Mouse (Mus musculus) C2C12 (cell line): ENCODE results near the gene Atxn1. TPM values are rescaled to one million over a fixed set of nuclear protein-coding genes. Genes with fewer than 3 reads are reported as not detected.
A peak's percentile ranks its signal among the peaks of the same experiment; 100 is the strongest.

Experiments used
- H3K27me3 ChIP-seq: one replicate; pipeline ENCODE4 v1.6.1; 2011; ENCODE audit not compliant: control insufficient read depth, insufficient read depth, insufficient read length
- H3K36me3 ChIP-seq: one replicate; pipeline ENCODE4 v1.6.1; 2011; ENCODE audit not compliant: control insufficient read depth, insufficient read depth
- H3K4me3 ChIP-seq: one replicate; pipeline ENCODE4 v1.5.1; 2011; ENCODE audit warnings: mild to moderate bottlenecking, control low read depth; ENCODE audit not compliant: poor library complexity, insufficient read depth, severe bottlenecking
- H3K79me2 ChIP-seq: one replicate; pipeline ENCODE4 v1.6.1; 2011; ENCODE audit not compliant: control insufficient read depth, insufficient read depth
- H3K79me3 ChIP-seq: one replicate; pipeline ENCODE4 v1.6.1; 2011; ENCODE audit warnings: low read depth, control low read depth
- H3ac ChIP-seq: one replicate; pipeline ENCODE3; 2011; ENCODE audit warnings: low read depth; ENCODE audit not compliant: control insufficient read depth, insufficient read length
- CEBPB ChIP-seq: IDR thresholded peaks from one replicate; pipeline ENCODE4 v1.6.1; 2011; ENCODE audit warnings: low read depth, mild to moderate bottlenecking, control low read depth, moderate library complexity
- CTCF ChIP-seq: IDR thresholded peaks from one replicate; pipeline ENCODE4 v1.5.1; 2011; ENCODE audit not compliant: control insufficient read depth, insufficient read depth, insufficient read length
- FOSL1 ChIP-seq: IDR thresholded peaks from one replicate; pipeline ENCODE4 v1.8.0; 2011; ENCODE audit warnings: mild to moderate bottlenecking, low read length; ENCODE audit not compliant: poor library complexity, insufficient read depth, severe bottlenecking
- MAX ChIP-seq: IDR thresholded peaks from one replicate; pipeline ENCODE4 v1.6.1; 2011; ENCODE audit warnings: mild to moderate bottlenecking, control low read depth
- MYOD1 ChIP-seq: IDR thresholded peaks from one replicate; pipeline ENCODE4 v1.6.1; 2011; ENCODE audit warnings: low read depth; ENCODE audit not compliant: control insufficient read depth, insufficient read length
- MYOG ChIP-seq: IDR thresholded peaks from one replicate; pipeline ENCODE4 v1.6.1; 2011; ENCODE audit not compliant: control insufficient read depth, insufficient read length; ENCODE audit errors: extremely low read depth
- USF1 ChIP-seq: IDR thresholded peaks from one replicate; pipeline ENCODE4 v1.6.1; 2011; ENCODE audit warnings: low read depth, mild to moderate bottlenecking, control low read depth, moderate library complexity
- polyA plus RNA-seq: library from polyadenylated mRNA; unstranded; fragments of >200 nt; fragmentation: generic; extraction: Trizol; gene quantifications from one replicate; pipeline ENCODE4 v1.2.1, GENCODE M21; 2012; ENCODE audit warnings: missing spikeins

The Atxn1 gene
- polyA plus RNA-seq, 1 experiment: 3.0 TPM

DNA sequence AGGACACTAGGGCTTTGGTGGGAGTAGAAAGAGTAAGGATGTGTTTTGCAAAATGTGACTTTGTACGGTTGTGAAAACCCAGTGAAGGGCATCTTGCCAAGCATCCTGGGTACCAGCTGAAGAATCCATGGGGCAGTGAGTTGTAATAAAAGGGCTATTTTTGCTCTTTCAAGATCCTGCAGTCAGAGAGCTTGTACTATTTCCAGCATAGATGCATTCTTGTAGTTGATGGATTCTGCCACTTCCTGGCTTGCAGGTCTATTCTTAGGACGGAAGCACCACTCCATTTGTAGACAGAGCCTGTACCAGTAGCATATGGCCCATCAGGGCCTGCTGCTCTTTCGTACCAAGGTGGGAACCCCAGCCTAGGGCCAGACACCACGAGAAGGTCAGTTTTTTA is 436.0 kb downstream of the Atxn1 start:
- Histone ChIP-seq H3K79me3 (no peaks in the 10 kb centered on the region), H3ac (no peak overlapping the region)
- TF ChIP-seq MAX: no peak
- TF ChIP-seq MYOG: no peak
- TF ChIP-seq FOSL1: no peak

GRCm38 (mm10) chr13:45527232-45527964 is 437.4 kb downstream of the Atxn1 start:
- Histone ChIP-seq H3K79me2 (no peaks in the 10 kb centered on the region), H3K4me3 (no peak overlapping the region), H3K79me3 (no peaks in the 10 kb centered on the region), H3K27me3 (no peaks in the 10 kb centered on the region), H3ac (no peak overlapping the region), H3K36me3 (no peaks in the 10 kb centered on the region)
- TF ChIP-seq MAX: no peak
- TF ChIP-seq FOSL1: no peak
- no peak for TF ChIP-seq MYOG
- TF ChIP-seq MYOD1: no peak
- TF ChIP-seq CTCF: no peak
- TF ChIP-seq USF1: no peak
- no peak for TF ChIP-seq CEBPB

More for the DNA sequence above, 436.0 kb downstream of the Atxn1 start:
- Histone ChIP-seq H3K36me3 (no peaks in the 10 kb centered on the region), H3K4me3 (no peak overlapping the region), H3K79me2 (no peaks in the 10 kb centered on the region), H3K27me3 (no peaks in the 10 kb centered on the region)

DNA sequence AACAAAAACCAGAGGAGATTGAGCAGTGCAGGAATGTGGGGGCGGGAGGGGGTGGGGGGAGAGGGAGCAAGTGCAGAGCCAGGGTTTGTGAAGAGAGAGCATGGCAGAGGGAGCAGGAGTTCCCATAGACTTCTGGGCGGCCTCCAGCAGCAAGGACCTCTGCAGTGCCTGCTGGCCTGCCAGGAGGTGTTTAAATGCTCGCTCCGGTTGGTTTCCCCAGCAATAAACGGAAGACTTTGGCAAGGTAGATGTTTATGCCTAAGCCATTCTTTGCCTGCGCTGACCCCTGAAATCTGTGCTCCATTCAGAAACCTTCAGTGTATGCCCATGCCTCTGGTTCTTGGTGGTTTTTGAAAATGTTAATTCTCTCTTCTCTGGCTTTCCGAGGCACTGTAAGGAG is 438.6 kb downstream of the Atxn1 start:
- H3K36me3 ChIP-seq: no peaks in the 10 kb centered on the region
- no peaks in the 10 kb centered on the region for H3K27me3 ChIP-seq
- H3ac ChIP-seq: no peak overlapping the region
- no peak overlapping the region for H3K4me3 ChIP-seq
- H3K79me3 ChIP-seq: no peaks in the 10 kb centered on the region
- TF ChIP-seq FOSL1 (no peak), MYOG (no peak), USF1 (no peak), MYOD1 (no peak), CTCF (no peak), CEBPB (no peak), MAX (no peak)
- no peaks in the 10 kb centered on the region for H3K79me2 ChIP-seq

- Histone ChIP-seq H3K79me3 (no peaks in the 10 kb centered on the region), H3K36me3 (no peaks in the 10 kb centered on the region), H3K4me3 (no peak overlapping the region), H3K27me3 (no peaks in the 10 kb centered on the region), H3K79me2 (no peaks in the 10 kb centered on the region), H3ac (no peak overlapping the region)
- TF ChIP-seq MAX (no peak), CEBPB (no peak), MYOD1 (no peak), CTCF (no peak), USF1 (no peak), FOSL1 (no peak), MYOG (no peak)
These were observed 439.9 kb downstream of the Atxn1 start for GRCm38 (mm10) chr13:45524791-45525435.

DNA sequence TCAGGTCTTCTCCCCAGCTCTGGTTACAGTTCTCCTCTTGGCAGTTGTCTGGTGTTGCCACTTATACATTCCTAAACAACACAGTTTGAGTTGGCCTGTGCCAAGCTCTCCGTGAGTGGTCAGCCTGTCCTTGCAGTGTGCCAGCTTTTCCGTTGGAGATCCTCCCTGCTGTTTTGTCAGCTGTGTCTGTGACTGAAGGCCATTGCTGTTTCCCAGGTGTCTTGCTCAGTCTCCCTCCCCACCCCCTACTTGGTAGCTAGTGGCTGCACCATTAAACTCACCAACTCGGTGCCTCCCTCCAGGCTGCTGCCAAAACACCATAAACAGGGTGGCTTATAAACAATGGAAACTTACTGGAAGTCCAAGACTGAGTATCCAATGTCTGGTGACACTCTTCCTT is 440.5 kb downstream of the Atxn1 start:
- Histone ChIP-seq H3ac (no peak overlapping the region), H3K36me3 (no peaks in the 10 kb centered on the region), H3K27me3 (no peaks in the 10 kb centered on the region), H3K79me3 (no peaks in the 10 kb centered on the region), H3K79me2 (no peaks in the 10 kb centered on the region), H3K4me3 (peak overlapping the region; percentile 11)
- TF ChIP-seq CTCF (no peak), FOSL1 (no peak), MYOD1 (peak; percentile 75), MYOG (no peak), CEBPB (no peak)
